Mouse (Mus musculus): ENCODE measurements around the gene Thada. TPM values are rescaled to one million over a fixed set of nuclear protein-coding genes. Genes with fewer than 3 reads are reported as not detected.

The Thada gene
- total and polyA plus RNA-seq, 3 experiments: 17.3 to 26.7 (median 22.2) TPM

- Histone ChIP-seq H3K9ac (ENCODE audit: insufficient read depth, low read depth) (no peak overlapping the region), H3K36me3 (replicated peaks in 1 of 2; ENCODE audit: control insufficient read depth in 1 of 2, insufficient read depth in 1 of 2, low read length in 1 of 2) (peaks cover 20 to 68% of the 10 kb centered on the region in 2 experiments), H3K4me1 (ENCODE audit: control insufficient read depth in 1 of 2, insufficient read depth in 2 of 2) (peaks cover 0 to 6% of the 10 kb centered on the region in 2 experiments; a peak in 1 of 4 replicates), H3K4me2 (ENCODE audit: insufficient read depth, low read depth, poor library complexity, severe bottlenecking) (no peak overlapping the region), H3K27me3 (replicated peaks) (no peaks in the 10 kb centered on the region), H3K9me3 (replicated peaks; ENCODE audit: low read length) (no peaks in the 10 kb centered on the region), H3K27ac (ENCODE audit: insufficient read depth, low read depth) (no peak overlapping the region), H3K79me2 (replicated peaks; ENCODE audit: control insufficient read depth, extremely low read depth, insufficient read depth, poor library complexity, severe bottlenecking) (no peaks in the 10 kb centered on the region), H3K4me3 (replicated peaks in 1 of 3; ENCODE audit: low read depth in 2 of 3, low read length in 2 of 3, poor library complexity in 1 of 3) (no peak overlapping the region)
- in situ Hi-C loops (cut with MboI; ENCODE audit: low pct_ligation_motif_present, low pct_unique_long_range_greater_than_20kb, low sequenced_read_pairs) (no loop called here), dilution Hi-C loops (cut with MboI; ENCODE audit: extremely low pct_ligation_motif_present, extremely low pct_unique_long_range_greater_than_20kb, low sequenced_read_pairs) (no loop called here)
- DNase-seq (ENCODE audit: extremely low read depth): no peak
- no peak for TF ChIP-seq CTCF (conservative IDR thresholded peaks at IDR 0.05 in 1 of 2, IDR thresholded peaks at IDR 0.05 in 1 of 2; ENCODE audit: low read depth in 2 of 2, low read length in 2 of 2)
- no peak for TF ChIP-seq ZKSCAN1 (IDR thresholded peaks at IDR 0.05; ENCODE audit: borderline replicate concordance, low read depth, low read length)
- TF ChIP-seq MAFK (IDR thresholded peaks at IDR 0.05; ENCODE audit: insufficient replicate concordance, low read length): no peak
- TF ChIP-seq MXI1 (IDR thresholded peaks at IDR 0.05; ENCODE audit: low read depth, low read length): no peak
- TF ChIP-seq JUN (IDR thresholded peaks at IDR 0.05; ENCODE audit: insufficient read depth, low read depth, low read length): no peak
- no peak for TF ChIP-seq E2F4 (IDR thresholded peaks at IDR 0.05; ENCODE audit: insufficient replicate concordance, low read depth, low read length)
- no peak for TF ChIP-seq UBTF (IDR thresholded peaks at IDR 0.05; ENCODE audit: low read depth, low read length)
- TF ChIP-seq MAZ (IDR thresholded peaks at IDR 0.05; ENCODE audit: low read depth, low read length): no peak
- no peak for TF ChIP-seq CHD1 (IDR thresholded peaks at IDR 0.05; ENCODE audit: low read depth, low read length)
- no peak for TF ChIP-seq SMC3 (IDR thresholded peaks at IDR 0.05; ENCODE audit: low read depth, low read length)
- no peak for TF ChIP-seq ZNF384 (IDR thresholded peaks at IDR 0.05; ENCODE audit: low read depth, low read length)
- TF ChIP-seq USF2 (conservative IDR thresholded peaks at IDR 0.05; ENCODE audit: low read depth, low read length): no peak
- no peak for TF ChIP-seq MYC (IDR thresholded peaks at IDR 0.05; ENCODE audit: low read depth, low read length)
- no peak for TF ChIP-seq KAT2A (IDR thresholded peaks at IDR 0.05; ENCODE audit: insufficient replicate concordance, low read length)
- TF ChIP-seq HCFC1 (IDR thresholded peaks at IDR 0.05; ENCODE audit: low read depth, low read length): no peak
- TF ChIP-seq USF1 (IDR thresholded peaks at IDR 0.05; ENCODE audit: low read depth, low read length): no peak
- TF ChIP-seq ZMIZ1 (IDR thresholded peaks at IDR 0.05; ENCODE audit: low read depth, low read length): no peak
- no peak for TF ChIP-seq BHLHE40 (IDR thresholded peaks at IDR 0.05; ENCODE audit: low read depth, low read length)
These were observed 226.2 kb downstream of the Thada start for GRCm38 (mm10) chr17:84239679-84240292.

GRCm38 (mm10) chr17:84238174-84238573, 227.8 kb downstream of the Thada start:
- Histone ChIP-seq H3K4me3 (replicated peaks in 1 of 3; ENCODE audit: low read depth in 2 of 3, low read length in 2 of 3, poor library complexity in 1 of 3) (no peak overlapping the region), H3K4me2 (ENCODE audit: insufficient read depth, low read depth, poor library complexity, severe bottlenecking) (no peak overlapping the region), H3K36me3 (replicated peaks in 1 of 2; ENCODE audit: control insufficient read depth in 1 of 2, insufficient read depth in 1 of 2, low read length in 1 of 2) (peaks cover 9 to 65% of the 10 kb centered on the region in 2 experiments), H3K9me3 (replicated peaks; ENCODE audit: low read length) (no peaks in the 10 kb centered on the region), H3K27me3 (replicated peaks) (no peaks in the 10 kb centered on the region), H3K79me2 (replicated peaks; ENCODE audit: control insufficient read depth, extremely low read depth, insufficient read depth, poor library complexity, severe bottlenecking) (no peaks in the 10 kb centered on the region), H3K9ac (ENCODE audit: insufficient read depth, low read depth) (no peak overlapping the region), H3K4me1 (ENCODE audit: control insufficient read depth in 1 of 2, insufficient read depth in 2 of 2) (no peaks in the 10 kb centered on the region), H3K27ac (ENCODE audit: insufficient read depth, low read depth) (no peak overlapping the region)
- DNase-seq (ENCODE audit: extremely low read depth): no peak
- dilution Hi-C loops (cut with MboI; ENCODE audit: extremely low pct_ligation_motif_present, extremely low pct_unique_long_range_greater_than_20kb, low sequenced_read_pairs): no loop called here
- in situ Hi-C loops (cut with MboI; ENCODE audit: low pct_ligation_motif_present, low pct_unique_long_range_greater_than_20kb, low sequenced_read_pairs): no loop called here
- TF ChIP-seq JUND (conservative IDR thresholded peaks at IDR 0.05; ENCODE audit: low read depth, low read length) (no peak), NELFE (IDR thresholded peaks at IDR 0.05; ENCODE audit: low read depth, low read length) (no peak), UBTF (IDR thresholded peaks at IDR 0.05; ENCODE audit: low read depth, low read length) (no peak), BHLHE40 (IDR thresholded peaks at IDR 0.05; ENCODE audit: low read depth, low read length) (no peak), ETS1 (conservative IDR thresholded peaks at IDR 0.05; ENCODE audit: low read depth, low read length) (no peak), NRF1 (IDR thresholded peaks at IDR 0.05; ENCODE audit: low read depth, low read length) (no peak), ZC3H11A (IDR thresholded peaks at IDR 0.05; ENCODE audit: low read depth, low read length) (no peak), E2F4 (IDR thresholded peaks at IDR 0.05; ENCODE audit: insufficient replicate concordance, low read depth, low read length) (no peak), SIN3A (IDR thresholded peaks at IDR 0.05; ENCODE audit: low read length) (no peak), KAT2A (IDR thresholded peaks at IDR 0.05; ENCODE audit: insufficient replicate concordance, low read length) (no peak), CTCF (conservative IDR thresholded peaks at IDR 0.05 in 1 of 2, IDR thresholded peaks at IDR 0.05 in 1 of 2; ENCODE audit: low read depth in 2 of 2, low read length in 2 of 2) (no peak), JUN (IDR thresholded peaks at IDR 0.05; ENCODE audit: insufficient read depth, low read depth, low read length) (no peak)

Measured in CH12.LX (cell line).